Mouse (Mus musculus) lung, adult 18-20 months (tissue): ENCODE results near the gene Prss48.
A peak's percentile ranks its signal among the peaks of the same experiment; 100 is the strongest.

Experiments used
- DNase-seq, 2 experiments: peaks; one replicate each; pipeline ENCODE4 v3.0.0; 2022; ENCODE audit warnings: mixed read lengths in 2 of 2

Gene Prss48

GRCm38 (mm10) chr3:86002423-86002822 is at the start of gene Prss48:
TSS of gene Prss48 (minus strand) at chr3:86002491.
- DNase-seq = peak; percentile 20 to 31

GRCm38 (mm10) chr3:86049041-86049440 is 46.8 kb upstream of the Prss48 start:
- DNase-seq = no peak

GRCm38 (mm10) chr3:86047686-86048408 is 45.6 kb upstream of the Prss48 start:
- DNase-seq = no peak

- DNase-seq = peak; percentile 21 to 40
Observed at GRCm38 (mm10) chr3:86040286-86041201, 38.3 kb upstream of the Prss48 start.

- DNase-seq = peak; percentile 36 to 53
Observed at GRCm38 (mm10) chr3:86038648-86039047, 36.4 kb upstream of the Prss48 start.

- no peak for DNase-seq
Observed at GRCm38 (mm10) chr3:86037926-86038484, 35.7 kb upstream of the Prss48 start.

- DNase-seq = no peak
Observed at GRCm38 (mm10) chr3:86033455-86034090, 31.3 kb upstream of the Prss48 start.

GRCm38 (mm10) chr3:86030566-86030965 is 28.3 kb upstream of the Prss48 start:
- DNase-seq = no peak

- no peak for DNase-seq
Observed at GRCm38 (mm10) chr3:86028658-86029375, 26.5 kb upstream of the Prss48 start.

- no peak for DNase-seq
Observed at GRCm38 (mm10) chr3:86025341-86026137, 23.2 kb upstream of the Prss48 start.

GRCm38 (mm10) chr3:86024065-86024795 is 21.9 kb upstream of the Prss48 start:
- no peak for DNase-seq

- no peak for DNase-seq
Observed at GRCm38 (mm10) chr3:86021651-86022050, 19.4 kb upstream of the Prss48 start.

GRCm38 (mm10) chr3:86020921-86021650 is 18.8 kb upstream of the Prss48 start:
- no peak for DNase-seq

GRCm38 (mm10) chr3:86017484-86017883 is 15.2 kb upstream of the Prss48 start:
- DNase-seq = no peak

GRCm38 (mm10) chr3:86016965-86017364 is 14.7 kb upstream of the Prss48 start:
- DNase-seq = no peak

- DNase-seq = no peak
Observed at GRCm38 (mm10) chr3:86013837-86014236, 11.5 kb upstream of the Prss48 start.

GRCm38 (mm10) chr3:86011833-86012232 is 9.5 kb upstream of the Prss48 start:
- DNase-seq = no peak

- DNase-seq = no peak
Observed at GRCm38 (mm10) chr3:86011373-86011772, 9.1 kb upstream of the Prss48 start.

- DNase-seq = no peak
Observed at GRCm38 (mm10) chr3:86010618-86011017, 8.3 kb upstream of the Prss48 start.

- DNase-seq = no peak
Observed at GRCm38 (mm10) chr3:86004751-86005150, 2.5 kb upstream of the Prss48 start.
